Mouse (Mus musculus) liver, adult 2 months (tissue): ENCODE data around the gene Nup205.

Experiments
- CTCF ChIP-seq: fragments of 200-500 bp; IDR thresholded peaks from 2 replicates; pipeline ENCODE4 v1.5.1; 2011; ENCODE audit warnings: low read depth, low read length, control low read depth
- POLR2A ChIP-seq: fragments of 200-500 bp; IDR thresholded peaks from 2 replicates; pipeline ENCODE4 v1.6.1; 2011; ENCODE audit warnings: low read length, control low read depth; ENCODE audit not compliant: insufficient read depth; ENCODE audit errors: extremely low read depth

DNA sequence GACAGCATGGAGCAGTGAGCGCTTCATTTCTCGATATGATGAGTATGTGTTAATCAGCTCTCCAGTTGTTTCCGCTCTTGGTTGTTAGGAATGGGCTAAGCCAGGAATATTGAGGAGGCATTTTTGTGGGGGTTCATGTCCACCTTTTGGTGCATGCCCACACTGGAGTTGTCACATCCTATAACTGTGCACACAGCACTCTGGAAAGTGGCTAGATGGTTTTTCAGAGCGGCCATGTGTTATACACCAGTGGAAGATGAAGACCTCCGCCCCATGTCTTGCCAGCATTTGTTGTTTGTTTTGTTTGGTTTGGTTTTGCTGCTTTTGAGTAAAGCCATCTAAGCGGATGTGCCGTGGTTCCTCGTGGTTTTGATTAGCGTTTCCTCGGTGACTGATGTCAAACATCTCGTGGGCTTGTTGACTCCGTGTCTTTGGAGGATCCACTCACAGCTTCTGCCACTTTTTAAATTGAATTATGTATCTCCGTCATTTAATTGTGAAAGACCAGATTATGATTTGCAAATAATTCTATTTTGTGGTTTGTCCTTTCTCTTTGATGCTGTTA lies 80.5 kb downstream of the Nup205 start:
- TF ChIP-seq POLR2A: no peak
- TF ChIP-seq CTCF: no peak
